Mouse (Mus musculus) liver, embryonic 16.5 days (tissue): ENCODE results near the gene Nlrp3. TPM values are rescaled to one million over a fixed set of nuclear protein-coding genes. Genes with fewer than 3 reads are reported as not detected.

Experiments
- ATAC-seq: fragments of 200-750 bp; cut with Nextera tagmentation; 2 replicates; pipeline ENCODE4 v1.8.0; 2017; ENCODE audit warnings: low read depth, mild to moderate bottlenecking, moderate number of reproducible peaks, moderate library complexity
- H3K27ac ChIP-seq: fragments of 300-500 bp; sonication (generic); 2 replicates; pipeline ENCODE4 v1.5.1; 2014; ENCODE audit warnings: mild to moderate bottlenecking, low read length
- H3K27me3 ChIP-seq: fragments of 300-500 bp; sonication (generic); 2 replicates; pipeline ENCODE4 v1.6.1; 2014; ENCODE audit warnings: low read depth, low read length, mixed read lengths; ENCODE audit not compliant: control insufficient read depth, insufficient read depth
- H3K36me3 ChIP-seq: fragments of 300-500 bp; sonication (generic); 2 replicates; pipeline ENCODE4 v1.6.1; 2014; ENCODE audit warnings: mild to moderate bottlenecking; ENCODE audit not compliant: control insufficient read depth, insufficient read depth
- H3K4me1 ChIP-seq: fragments of 300-500 bp; sonication (generic); 2 replicates; pipeline ENCODE4 v1.6.1; 2014; ENCODE audit warnings: low read depth, low read length, mixed read lengths; ENCODE audit not compliant: control insufficient read depth
- H3K4me2 ChIP-seq: fragments of 300-500 bp; sonication (generic); 2 replicates; pipeline ENCODE4 v1.6.1; 2014; ENCODE audit warnings: low read depth, low read length, mixed read lengths
- H3K4me3 ChIP-seq: fragments of 300-500 bp; sonication (generic); 2 replicates; pipeline ENCODE4 v1.5.1; 2014; ENCODE audit warnings: low read depth, mild to moderate bottlenecking, low read length
- H3K9ac ChIP-seq: fragments of 300-500 bp; sonication (generic); 2 replicates; pipeline ENCODE4 v1.6.1; 2014; ENCODE audit warnings: low read depth, low read length
- H3K9me3 ChIP-seq: fragments of 300-500 bp; sonication (generic); replicated peaks from 2 replicates; pipeline ENCODE4 v1.6.1; 2016; ENCODE audit warnings: low read length; ENCODE audit not compliant: control insufficient read depth
- WGBS: fragments of 180-500 bp; shearing (Covaris S2); extraction: QIAGEN DNeasy Blood & Tissue Kit; methylation state at CpG from one replicate; pipeline ENCODE4 v1.1.7; 2014; ENCODE audit not compliant: insufficient replicate concordance; 5-methylcytosine and 5-hydroxymethylcytosine counted together
- polyA plus RNA-seq: library from polyadenylated mRNA; unstranded; fragments of >200 nt; fragmentation: Nextera tagmentation; extraction: Ambion mirVana; gene quantifications from 2 replicates; pipeline ENCODE4 v1.2.1, GENCODE M21; 2015

The Nlrp3 gene
- polyA plus RNA-seq, 1 experiment from 2014 or later: 0.89 TPM

GRCm38 (mm10) chr11:59584539-59584938 lies 43.2 kb downstream of the Nlrp3 start:
- Histone ChIP-seq H3K36me3 (no peaks in the 10 kb centered on the region), H3K4me1 (no peaks in the 10 kb centered on the region), H3K9me3 (no peaks in the 10 kb centered on the region), H3K4me3 (no peak overlapping the region), H3K27ac (no peak overlapping the region), H3K27me3 (no peaks in the 10 kb centered on the region), H3K4me2 (no peak overlapping the region), H3K9ac (no peak overlapping the region)
- WGBS: 16% methylated on average over 6 of the region's 6 CpGs
- no peak for ATAC-seq

- Histone ChIP-seq H3K9ac (no peak overlapping the region), H3K27ac (no peak overlapping the region), H3K27me3 (no peaks in the 10 kb centered on the region), H3K4me2 (no peak overlapping the region), H3K36me3 (no peaks in the 10 kb centered on the region), H3K9me3 (no peaks in the 10 kb centered on the region), H3K4me3 (no peak overlapping the region), H3K4me1 (no peaks in the 10 kb centered on the region)
- ATAC-seq: no peak
- 72% methylated on average over 8 of the region's 8 CpGs for WGBS
These were observed 48.1 kb downstream of the Nlrp3 start for GRCm38 (mm10) chr11:59589496-59589895.

- no peak within 1 kb of the TSS for H3K4me2 ChIP-seq
- no peak within 1 kb of the TSS for H3K27ac ChIP-seq
- H3K9ac ChIP-seq: no peak within 1 kb of the TSS
- no peaks in the 10 kb centered on the region for H3K9me3 ChIP-seq
- no peaks in the 10 kb centered on the region for H3K4me1 ChIP-seq
- no peaks in the 10 kb centered on the region for H3K27me3 ChIP-seq
- H3K4me3 ChIP-seq: no peak within 1 kb of the TSS
- 64% methylated on average over 6 of the region's 6 CpGs for WGBS
- no peaks in the 10 kb centered on the region for H3K36me3 ChIP-seq
- no peak for ATAC-seq
These were observed 51.8 kb downstream of the Nlrp3 start, which contains the start of gene Olfr223 for GRCm38 (mm10) chr11:59593189-59593588. Gene Olfr223, minus strand, starts transcription at chr11:59593289.

- no peak overlapping the region for H3K4me2 ChIP-seq
- no peaks in the 10 kb centered on the region for H3K27me3 ChIP-seq
- no peak for ATAC-seq
- H3K9ac ChIP-seq: no peak overlapping the region
- no peaks in the 10 kb centered on the region for H3K9me3 ChIP-seq
- H3K27ac ChIP-seq: no peak overlapping the region
- no peaks in the 10 kb centered on the region for H3K4me1 ChIP-seq
- 24% methylated on average over 4 of the region's 4 CpGs for WGBS
- H3K4me3 ChIP-seq: no peak overlapping the region
- no peaks in the 10 kb centered on the region for H3K36me3 ChIP-seq
These were observed 54.7 kb downstream of the Nlrp3 start for GRCm38 (mm10) chr11:59596091-59596490.

- 58% methylated on average over 8 of the region's 8 CpGs for WGBS
- Histone ChIP-seq H3K9ac (no peak overlapping the region), H3K4me1 (no peaks in the 10 kb centered on the region), H3K4me2 (no peak overlapping the region), H3K9me3 (no peaks in the 10 kb centered on the region), H3K27me3 (no peaks in the 10 kb centered on the region), H3K27ac (no peak overlapping the region), H3K4me3 (no peak overlapping the region), H3K36me3 (no peaks in the 10 kb centered on the region)
- ATAC-seq: no peak
These were observed 55.6 kb downstream of the Nlrp3 start for GRCm38 (mm10) chr11:59596950-59597349.

- no peak for ATAC-seq
- H3K4me2 ChIP-seq: no peak overlapping the region
These were observed 57.8 kb downstream of the Nlrp3 start for GRCm38 (mm10) chr11:59599211-59599610.

GRCm38 (mm10) chr11:59600872-59601271 lies 59.5 kb downstream of the Nlrp3 start:
- Histone ChIP-seq H3K27ac (no peak overlapping the region), H3K4me3 (no peak overlapping the region), H3K36me3 (no peaks in the 10 kb centered on the region), H3K4me2 (no peak overlapping the region), H3K9me3 (no peaks in the 10 kb centered on the region), H3K9ac (no peak overlapping the region), H3K4me1 (no peaks in the 10 kb centered on the region), H3K27me3 (no peaks in the 10 kb centered on the region)
- 63% methylated on average over 3 of the region's 3 CpGs for WGBS
- no peak for ATAC-seq

More at GRCm38 (mm10) chr11:59599211-59599610, 57.8 kb downstream of the Nlrp3 start:
- Histone ChIP-seq H3K36me3 (no peaks in the 10 kb centered on the region), H3K27ac (no peak overlapping the region), H3K4me1 (no peaks in the 10 kb centered on the region), H3K9me3 (no peaks in the 10 kb centered on the region), H3K9ac (no peak overlapping the region), H3K4me3 (no peak overlapping the region), H3K27me3 (no peaks in the 10 kb centered on the region)
- WGBS: 51% methylated on average over 7 of the region's 7 CpGs

GRCm38 (mm10) chr11:59602287-59602686 lies 60.9 kb downstream of the Nlrp3 start:
- H3K9me3 ChIP-seq: no peaks in the 10 kb centered on the region
- ATAC-seq: no peak
- no peaks in the 10 kb centered on the region for H3K4me1 ChIP-seq
- no peak overlapping the region for H3K4me3 ChIP-seq
- no peaks in the 10 kb centered on the region for H3K36me3 ChIP-seq
- H3K9ac ChIP-seq: no peak overlapping the region
- no peak overlapping the region for H3K4me2 ChIP-seq
- H3K27me3 ChIP-seq: no peaks in the 10 kb centered on the region
- 23% methylated on average over 1 of the region's 1 CpGs for WGBS
- no peak overlapping the region for H3K27ac ChIP-seq

- no peak overlapping the region for H3K9ac ChIP-seq
- no peaks in the 10 kb centered on the region for H3K36me3 ChIP-seq
- H3K27ac ChIP-seq: no peak overlapping the region
- H3K4me3 ChIP-seq: no peak overlapping the region
- H3K9me3 ChIP-seq: no peaks in the 10 kb centered on the region
- no peaks in the 10 kb centered on the region for H3K27me3 ChIP-seq
- H3K4me1 ChIP-seq: no peaks in the 10 kb centered on the region
- no peak for ATAC-seq
- H3K4me2 ChIP-seq: no peak overlapping the region
- WGBS: 74% methylated on average over 5 of the region's 5 CpGs
These were observed 70.3 kb downstream of the Nlrp3 start for GRCm38 (mm10) chr11:59611646-59612045.
